10 mouse cellular contexts compared by ENCODE assay signal in genomic region chr6:90551251-90551650, GRCm38 (mm10). TPM values are rescaled to one million over a fixed set of nuclear protein-coding genes. Genes with fewer than 3 reads are reported as not detected.
DNase-seq lines count a peak whose midpoint lies in the region; ATAC-seq lines count a peak whose summit lies in the region.
"Had no signal": no experiment of that assay in that cellular context is flagged by ENCODE, and none has a peak within 500 bp of the region (broad histone marks: within the 10 kb centered on the region; RNA-seq: fewer than 3 reads in every experiment).

No protein-coding gene starts in this region.

- no peaks in the 10 kb centered on the region for H3K4me1 ChIP-seq in hindbrain, embryonic 11.5 days (replicated peaks; ENCODE audit: control insufficient read depth, insufficient read depth, low read length)
- H3K4me1 ChIP-seq in hindbrain, embryonic 10.5 days (replicated peaks), result peaks cover 25% of the 10 kb centered on the region
- peaks cover 5% of the 10 kb centered on the region; the same call in 1 of the 2 replicates for H3K4me1 ChIP-seq in heart, embryonic 16.5 days (ENCODE audit: control insufficient read depth, insufficient read depth, low read length)
- H3K4me1 ChIP-seq: embryonic facial prominence, embryonic 15.5 days had no signal

- no peak for DNase-seq in hindbrain, embryonic 11.5 days (ENCODE audit: low spot score)
- DNase-seq in hindbrain, embryonic 10.5 days (ENCODE audit: low spot score), result no peak
- peak; percentile 41 for DNase-seq in R1 (ENCODE audit: low read depth, low spot score)
- no peak for DNase-seq in adrenal gland, adult 8-10 months
- no peak for DNase-seq in spleen, postnatal 10 days (ENCODE audit: low spot score in 2 of 2)
- DNase-seq in cerebellum, adult 9-11 months, result no peak

- H3K36me3 ChIP-seq in hindbrain, embryonic 11.5 days (ENCODE audit: control insufficient read depth, insufficient read depth, low read length), result no peaks in the 10 kb centered on the region
- no peaks in the 10 kb centered on the region for H3K36me3 ChIP-seq in hindbrain, embryonic 10.5 days
- H3K36me3 ChIP-seq in heart, embryonic 16.5 days (ENCODE audit: control insufficient read depth, insufficient read depth), result no peaks in the 10 kb centered on the region
- no peaks in the 10 kb centered on the region for H3K36me3 ChIP-seq in macrophage (ENCODE audit: inconsistent target)
- H3K36me3 ChIP-seq: embryonic facial prominence, embryonic 15.5 days; G1E had no signal

- ATAC-seq in hindbrain, embryonic 11.5 days (ENCODE audit: low FRiP score), result no peak
- ATAC-seq in heart, embryonic 16.5 days (replicated peaks; ENCODE audit: extremely low read depth, insufficient read depth, low FRiP score), result no peak

- H3K27ac ChIP-seq in hindbrain, embryonic 11.5 days (ENCODE audit: low read depth, low read length), result no peak overlapping the region
- H3K27ac ChIP-seq in hindbrain, embryonic 10.5 days, result no peak overlapping the region; the same call in 1 of the 2 replicates
- no peak overlapping the region for H3K27ac ChIP-seq in heart, embryonic 16.5 days (ENCODE audit: low read length)
- peak overlapping the region; percentile 63 for H3K27ac ChIP-seq in macrophage
- H3K27ac ChIP-seq: embryonic facial prominence, embryonic 15.5 days had no signal

- no peak overlapping the region for H3K9ac ChIP-seq in hindbrain, embryonic 11.5 days (ENCODE audit: low read depth, low read length)
- no peak overlapping the region for H3K9ac ChIP-seq in heart, embryonic 16.5 days (ENCODE audit: low read length)
- H3K9ac ChIP-seq: embryonic facial prominence, embryonic 15.5 days had no signal

- no peaks in the 10 kb centered on the region for H3K79me2 ChIP-seq in macrophage (ENCODE audit: inconsistent target)

- no peaks in the 10 kb centered on the region for H3K27me3 ChIP-seq in hindbrain, embryonic 11.5 days (ENCODE audit: control insufficient read depth, insufficient read depth, low read length)
- peaks cover 18% of the 10 kb centered on the region for H3K27me3 ChIP-seq in hindbrain, embryonic 10.5 days (ENCODE audit: insufficient read depth, poor library complexity, severe bottlenecking)
- H3K27me3 ChIP-seq in heart, embryonic 16.5 days (ENCODE audit: control insufficient read depth, insufficient read depth, low read length), result no peaks in the 10 kb centered on the region
- H3K27me3 ChIP-seq: embryonic facial prominence, embryonic 15.5 days had no signal

- H3K4me3 ChIP-seq in hindbrain, embryonic 11.5 days (ENCODE audit: low read depth, low read length), result no peak overlapping the region
- H3K4me3 ChIP-seq in hindbrain, embryonic 10.5 days, result no peak overlapping the region
- no peak overlapping the region for H3K4me3 ChIP-seq in heart, embryonic 16.5 days (ENCODE audit: low read length)
- H3K4me3 ChIP-seq in macrophage (ENCODE audit: inconsistent target), result peak overlapping the region; percentile 54

- H3K4me2 ChIP-seq in hindbrain, embryonic 11.5 days (replicated peaks; ENCODE audit: low read depth, low read length), result 0 out of 2 replicates have a peak overlapping the region, but pooled peaks have one; percentile 5
- peak overlapping the region; percentile 57; the same call in 1 of the 2 replicates for H3K4me2 ChIP-seq in heart, embryonic 16.5 days (ENCODE audit: low read depth, low read length)

- H3K9me3 ChIP-seq in hindbrain, embryonic 11.5 days (ENCODE audit: control insufficient read depth, low read length), result no peaks in the 10 kb centered on the region
- H3K9me3 ChIP-seq in hindbrain, embryonic 10.5 days, result no peaks in the 10 kb centered on the region
- no peaks in the 10 kb centered on the region for H3K9me3 ChIP-seq in heart, embryonic 16.5 days (replicated peaks; ENCODE audit: control insufficient read depth, low read length)
- H3K9me3 ChIP-seq: embryonic facial prominence, embryonic 15.5 days; G1E had no signal

RNA-seq across cellular contexts. Expression of gene Slc41a3, which starts 53.3 kb away (rescaled TPM):
- polyA plus RNA-seq in hindbrain, embryonic 11.5 days (2014; fragmentation: Nextera tagmentation; extraction: Ambion mirVana), result 3.2 and 3.5 TPM in 2 replicates
- polyA plus RNA-seq in hindbrain, embryonic 10.5 days (2016; fragmentation: Nextera tagmentation; extraction: Ambion mirVana), result 2.8 and 3.6 TPM in 2 replicates
- polyA plus RNA-seq in heart, embryonic 16.5 days (2015; fragmentation: Nextera tagmentation; extraction: Ambion mirVana), result 10.0 and 11.9 TPM in 2 replicates
- total RNA-seq in macrophage (2018; cell fraction: chromatin; rRNA removed), result 1 to 10 TPM in 23 of 26 experiments, under 1 TPM in 3; 0.41 to 5.9 (median 2.7) TPM
- 10 to 100 TPM in 20 of 26 experiments, 1 to 10 TPM in 6; 8.7 to 16.1 (median 11.1) TPM for total RNA-seq in macrophage (2018; cell fraction: cytosol; rRNA removed)
- total RNA-seq in macrophage (2018; cell fraction: nucleus; rRNA removed), result 10 to 100 TPM in 3 of 26 experiments, 1 to 10 TPM in 23; 2.7 to 11.7 (median 7.0) TPM
- 11.2 to 13.8 TPM (median 12.1 TPM) in 3 replicates for polyA plus RNA-seq in macrophage (2018)
- 10 to 100 TPM; 21.5 to 72.6 (median 39.6) TPM for total RNA-seq in adrenal gland, adult 8-10 months (2022)
